Mouse (Mus musculus): ENCODE data around the gene Fgg. TPM values are rescaled to one million over a fixed set of nuclear protein-coding genes. Genes with fewer than 3 reads are reported as not detected.

The Fgg gene
- polyA plus RNA-seq, 1 experiment from 2014 or later = not detected

- ChIA-PET POLR2A (no interaction called here), CTCF (interaction anchor here (1.7 to 1.9 kb wide), 2 partner anchors 9 to 25 kb away, joined by 4 to 7 read pairs; no protein-coding TSS in a partner anchor)
- in situ Hi-C loops (cut with MboI; ENCODE audit: low pct_unique_long_range_greater_than_20kb) = no loop called here
- ATAC-seq (no peak), DNase-seq (ENCODE audit: low read depth, low spot score) (no peak)
- peaks cover 71% of the 10 kb centered on the region for H3K27me3 ChIP-seq
- TF ChIP-seq CTCF (IDR thresholded peaks at IDR 0.05) = no peak
These were observed 17.5 kb downstream of the Fgg start for GRCm38 (mm10) chr3:83025036-83025435.

- in situ Hi-C loops (cut with MboI; ENCODE audit: low pct_unique_long_range_greater_than_20kb) = no loop called here
- H3K27me3 ChIP-seq = peaks cover 71% of the 10 kb centered on the region
- ATAC-seq (no peak), DNase-seq (ENCODE audit: low read depth, low spot score) (no peak)
- ChIA-PET CTCF (interaction anchor here (1.1 to 1.9 kb wide), 5 partner anchors 10 to 29 kb away, joined by 3 to 10 read pairs (median 4); partner anchors contain the start of gene Plrg1), POLR2A (interaction anchor here (0.6 kb wide), 1 partner anchor 763 kb away, joined by 5 read pairs; no protein-coding TSS in a partner anchor)
- TF ChIP-seq CTCF (IDR thresholded peaks at IDR 0.05) = no peak
These were observed 18.2 kb downstream of the Fgg start, which contains the start of gene Fga for GRCm38 (mm10) chr3:83025475-83026301. Gene Fga (plus strand): TSS chr3:83026076.

GRCm38 (mm10) chr3:83027546-83028251 is 20.2 kb downstream of the Fgg start:
- DNase-seq (ENCODE audit: low read depth, low spot score) (no peak), ATAC-seq (no peak)
- peaks cover 71% of the 10 kb centered on the region for H3K27me3 ChIP-seq
- CTCF ChIA-PET = interaction anchor here (1.2 kb wide), 1 partner anchor 12 kb away, joined by 3 read pairs; no protein-coding TSS in a partner anchor
- no peak for TF ChIP-seq CTCF (IDR thresholded peaks at IDR 0.05)
- in situ Hi-C loops (cut with MboI; ENCODE audit: low pct_unique_long_range_greater_than_20kb) = no loop called here
- POLR2A ChIA-PET = no interaction called here

- in situ Hi-C loops (cut with MboI; ENCODE audit: low pct_unique_long_range_greater_than_20kb) = no loop called here
- CTCF ChIA-PET = interaction anchor here (1.6 kb wide), 1 partner anchor 13 kb away, joined by 5 read pairs; no protein-coding TSS in a partner anchor
- peaks cover 80% of the 10 kb centered on the region for H3K27me3 ChIP-seq
- DNase-seq (ENCODE audit: low read depth, low spot score) (no peak), ATAC-seq (no peak)
- no peak for TF ChIP-seq CTCF (IDR thresholded peaks at IDR 0.05)
- POLR2A ChIA-PET = no interaction called here
These were observed 22.8 kb downstream of the Fgg start for GRCm38 (mm10) chr3:83030331-83030730.

GRCm38 (mm10) chr3:83032746-83033308 is 25.3 kb downstream of the Fgg start:
- CTCF ChIA-PET = interaction anchor here (1.1 kb wide), 1 partner anchor 15 kb away, joined by 3 read pairs; no protein-coding TSS in a partner anchor
- in situ Hi-C loops (cut with MboI; ENCODE audit: low pct_unique_long_range_greater_than_20kb) = no loop called here
- ATAC-seq = no peak

GRCm38 (mm10) chr3:83033801-83034200 is 26.3 kb downstream of the Fgg start:
- peaks cover 66% of the 10 kb centered on the region for H3K27me3 ChIP-seq
- ATAC-seq (no peak), DNase-seq (ENCODE audit: low read depth, low spot score) (no peak)
- no peak for TF ChIP-seq CTCF (IDR thresholded peaks at IDR 0.05)
- ChIA-PET CTCF (interaction anchor here (1.1 to 1.7 kb wide), 3 partner anchors 14 to 34 kb away, joined by 3 to 10 read pairs (median 5); no protein-coding TSS in a partner anchor), POLR2A (no interaction called here)
- in situ Hi-C loops (cut with MboI; ENCODE audit: low pct_unique_long_range_greater_than_20kb) = no loop called here

More at GRCm38 (mm10) chr3:83032746-83033308, 25.3 kb downstream of the Fgg start:
- peaks cover 68% of the 10 kb centered on the region for H3K27me3 ChIP-seq
- POLR2A ChIA-PET = no interaction called here
- TF ChIP-seq CTCF (IDR thresholded peaks at IDR 0.05) = no peak
- DNase-seq (ENCODE audit: low read depth, low spot score) = no peak

GRCm38 (mm10) chr3:83038865-83039264 is 31.3 kb downstream of the Fgg start:
- peaks cover 57% of the 10 kb centered on the region for H3K27me3 ChIP-seq
- ATAC-seq = no peak
- in situ Hi-C loops (cut with MboI; ENCODE audit: low pct_unique_long_range_greater_than_20kb) = no loop called here
- ChIA-PET POLR2A (no interaction called here), CTCF (interaction anchor here (0.9 to 1.1 kb wide), 3 partner anchors 15 to 39 kb away, joined by 3 to 7 read pairs (median 3); no protein-coding TSS in a partner anchor)
- no peak for TF ChIP-seq CTCF (IDR thresholded peaks at IDR 0.05)
- DNase-seq (ENCODE audit: low read depth, low spot score) = no peak

GRCm38 (mm10) chr3:83039666-83040065 is 32.1 kb downstream of the Fgg start:
- H3K27me3 ChIP-seq = peaks cover 57% of the 10 kb centered on the region
- in situ Hi-C loops (cut with MboI; ENCODE audit: low pct_unique_long_range_greater_than_20kb) = no loop called here
- POLR2A ChIA-PET = no interaction called here
- no peak for ATAC-seq
- no peak for TF ChIP-seq CTCF (IDR thresholded peaks at IDR 0.05)
- no peak for DNase-seq (ENCODE audit: low read depth, low spot score)
- CTCF ChIA-PET = no interaction called here

GRCm38 (mm10) chr3:83042451-83042850 is 34.9 kb downstream of the Fgg start:
- peaks cover 71% of the 10 kb centered on the region for H3K27me3 ChIP-seq
- POLR2A ChIA-PET = no interaction called here

GRCm38 (mm10) chr3:83046649-83047048 is 39.1 kb downstream of the Fgg start:
- ChIA-PET CTCF (interaction anchor here (1.3 kb wide), 1 partner anchor 48 kb away, joined by 3 read pairs; no protein-coding TSS in a partner anchor), POLR2A (no interaction called here)
- DNase-seq (ENCODE audit: low read depth, low spot score) (no peak), ATAC-seq (no peak)
- no peak for TF ChIP-seq CTCF (IDR thresholded peaks at IDR 0.05)
- H3K27me3 ChIP-seq = peaks cover 85% of the 10 kb centered on the region
- in situ Hi-C loops (cut with MboI; ENCODE audit: low pct_unique_long_range_greater_than_20kb) = no loop called here

More at GRCm38 (mm10) chr3:83042451-83042850, 34.9 kb downstream of the Fgg start:
- ATAC-seq (no peak), DNase-seq (ENCODE audit: low read depth, low spot score) (no peak)
- no peak for TF ChIP-seq CTCF (IDR thresholded peaks at IDR 0.05)
- CTCF ChIA-PET = interaction anchor here (0.6 kb wide), 1 partner anchor 9 kb away, joined by 3 read pairs; no protein-coding TSS in a partner anchor
- in situ Hi-C loops (cut with MboI; ENCODE audit: low pct_unique_long_range_greater_than_20kb) = no loop called here

Data from Patski (cell line).